Mouse (Mus musculus) liver, adult 2 months (tissue): ENCODE measurements around the gene Rab30.

Source experiments
- CTCF ChIP-seq: fragments of 200-500 bp; IDR thresholded peaks from 2 replicates; pipeline ENCODE4 v1.5.1; 2011; ENCODE audit warnings: low read depth, low read length, control low read depth
- POLR2A ChIP-seq: fragments of 200-500 bp; IDR thresholded peaks from 2 replicates; pipeline ENCODE4 v1.6.1; 2011; ENCODE audit warnings: low read length, control low read depth; ENCODE audit not compliant: insufficient read depth; ENCODE audit errors: extremely low read depth

DNA sequence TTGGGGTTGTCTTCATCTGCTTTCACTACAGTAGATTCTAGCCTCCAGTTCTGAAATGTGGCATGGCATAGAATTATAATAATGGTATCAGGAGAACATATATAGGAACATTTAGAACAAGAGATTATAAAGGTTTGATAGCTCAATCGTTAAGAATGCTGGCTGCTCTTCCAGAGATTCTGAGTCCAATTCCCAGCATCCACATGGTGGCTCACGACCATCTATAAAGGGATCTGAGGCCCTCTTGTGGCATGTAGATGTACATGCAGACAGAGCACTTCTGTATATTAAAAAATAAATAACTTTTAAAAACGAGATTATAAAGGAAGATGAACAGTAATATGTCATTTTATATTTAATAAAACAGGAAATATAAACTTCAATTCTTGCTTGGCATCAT lies 152.1 kb downstream of the Rab30 start:
- no peak for TF ChIP-seq POLR2A
- TF ChIP-seq CTCF: no peak; the same call in 1 of the 2 replicates
